Mouse (Mus musculus) midbrain, embryonic 11.5 days (tissue): ENCODE data around the gene Ager. TPM values are rescaled to one million over a fixed set of nuclear protein-coding genes. Genes with fewer than 3 reads are reported as not detected.

Experiments
- ATAC-seq: fragments of 200-750 bp; cut with Nextera tagmentation; 2 replicates; pipeline ENCODE4 v1.8.0; 2017; ENCODE audit warnings: moderate TSS enrichment, moderate library complexity; ENCODE audit not compliant: low FRiP score
- DNase-seq: peaks from one replicate; pipeline ENCODE4 v3.0.0; 2015; ENCODE audit warnings: low spot score; ENCODE audit errors: missing footprints
- H3K27ac ChIP-seq: fragments of 300-500 bp; sonication (generic); 2 replicates; pipeline ENCODE4 v1.5.1; 2014; ENCODE audit warnings: low read depth, low read length
- H3K27me3 ChIP-seq: fragments of 300-500 bp; sonication (generic); 2 replicates; pipeline ENCODE4 v1.6.1; 2014; ENCODE audit warnings: mild to moderate bottlenecking, low read length, moderate library complexity, mixed read lengths; ENCODE audit not compliant: control insufficient read depth, insufficient read depth
- H3K36me3 ChIP-seq: fragments of 300-500 bp; sonication (generic); 2 replicates; pipeline ENCODE4 v1.6.1; 2014; ENCODE audit warnings: mild to moderate bottlenecking, low read length, moderate library complexity, mixed read lengths; ENCODE audit not compliant: control insufficient read depth, insufficient read depth
- H3K4me1 ChIP-seq: fragments of 300-500 bp; sonication (generic); 2 replicates; pipeline ENCODE4 v1.6.1; 2014; ENCODE audit warnings: low read length; ENCODE audit not compliant: control insufficient read depth, insufficient read depth
- H3K4me2 ChIP-seq: fragments of 300-500 bp; sonication (generic); 2 replicates; pipeline ENCODE4 v1.6.1; 2014; ENCODE audit warnings: mild to moderate bottlenecking, moderate library complexity
- H3K4me3 ChIP-seq: fragments of 300-500 bp; sonication (generic); 2 replicates; pipeline ENCODE4 v1.5.1; 2014; ENCODE audit warnings: low read depth, low read length
- H3K9ac ChIP-seq: fragments of 300-500 bp; sonication (generic); 2 replicates; pipeline ENCODE4 v1.6.1; 2014; ENCODE audit warnings: low read length
- H3K9me3 ChIP-seq: fragments of 300-500 bp; sonication (generic); 2 replicates; pipeline ENCODE4 v1.6.1; 2016; ENCODE audit warnings: low read length; ENCODE audit not compliant: control insufficient read depth
- WGBS: fragments of 180-500 bp; shearing (Covaris S2); extraction: QIAGEN DNeasy Blood & Tissue Kit; methylation state at CpG from one replicate; pipeline ENCODE4 v1.1.7; 2014; 5-methylcytosine and 5-hydroxymethylcytosine counted together
- polyA plus RNA-seq: library from polyadenylated mRNA; unstranded; fragments of >200 nt; fragmentation: Nextera tagmentation; extraction: Ambion mirVana; gene quantifications from 2 replicates; pipeline ENCODE4 v1.2.1, GENCODE M21; 2014

Ager gene
- polyA plus RNA-seq, 1 experiment from 2014 or later: 1.6 TPM

DNA sequence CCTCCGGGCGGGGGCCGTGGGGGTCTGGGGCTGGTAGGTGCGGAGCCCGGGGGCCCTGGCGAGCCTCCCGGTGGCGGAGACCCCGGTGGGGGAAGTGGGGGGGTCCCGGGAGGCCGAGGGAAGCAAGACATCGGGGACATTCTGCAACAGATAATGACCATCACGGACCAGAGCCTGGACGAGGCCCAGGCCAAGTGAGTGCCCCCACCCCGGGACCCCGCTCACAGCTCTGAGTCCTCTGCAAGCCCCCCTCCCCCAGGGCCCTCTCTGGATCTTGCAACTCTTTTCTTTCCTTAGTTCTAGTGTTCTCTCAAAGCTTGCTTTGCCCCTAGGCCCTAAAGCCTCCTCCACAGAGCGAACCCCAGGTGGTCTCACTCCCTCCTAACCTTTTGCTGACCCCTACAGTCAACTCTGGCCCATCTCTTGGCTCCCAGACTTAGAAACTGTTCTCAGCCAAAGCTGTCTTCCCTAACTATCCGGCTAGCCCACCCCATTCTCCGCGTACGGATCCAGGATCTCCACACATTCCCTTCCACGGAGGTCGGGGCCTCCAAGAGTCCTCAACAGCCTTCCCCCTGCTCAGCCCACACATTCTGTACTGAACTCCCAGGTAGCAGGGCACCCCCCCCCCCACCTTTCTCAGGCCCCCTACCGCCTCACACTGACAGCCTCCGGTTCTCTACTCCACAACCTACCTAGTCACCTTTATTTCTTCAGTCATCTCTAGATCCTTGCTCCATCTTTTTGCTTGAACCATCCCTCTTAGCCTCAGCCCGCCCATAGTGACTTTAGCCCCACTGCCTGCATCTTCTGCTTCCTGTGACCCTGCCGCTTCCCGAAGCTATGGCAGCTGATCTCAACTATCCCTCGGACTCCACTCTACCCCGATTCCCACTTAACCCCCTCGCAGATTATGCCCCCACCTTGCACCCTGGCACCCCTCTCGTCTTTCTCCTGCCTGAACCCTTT lies 4.8 kb upstream of the Ager start:
- DNase-seq (peak; percentile 94), ATAC-seq (peak; percentile 39)
- H3K4me1 ChIP-seq: peaks cover 58% of the 10 kb centered on the region
- H3K27ac ChIP-seq: peak overlapping the region; percentile 97
- H3K9me3 ChIP-seq: no peaks in the 10 kb centered on the region
- peak overlapping the region; percentile 82 for H3K4me2 ChIP-seq
- no peaks in the 10 kb centered on the region for H3K27me3 ChIP-seq
- WGBS: 3% methylated on average over 29 of the region's 32 CpGs
- H3K9ac ChIP-seq: peak overlapping the region; percentile 96
- peak overlapping the region; percentile 73 for H3K4me3 ChIP-seq
- peaks cover 5% of the 10 kb centered on the region; the same call in 1 of the 2 replicates for H3K36me3 ChIP-seq

DNA sequence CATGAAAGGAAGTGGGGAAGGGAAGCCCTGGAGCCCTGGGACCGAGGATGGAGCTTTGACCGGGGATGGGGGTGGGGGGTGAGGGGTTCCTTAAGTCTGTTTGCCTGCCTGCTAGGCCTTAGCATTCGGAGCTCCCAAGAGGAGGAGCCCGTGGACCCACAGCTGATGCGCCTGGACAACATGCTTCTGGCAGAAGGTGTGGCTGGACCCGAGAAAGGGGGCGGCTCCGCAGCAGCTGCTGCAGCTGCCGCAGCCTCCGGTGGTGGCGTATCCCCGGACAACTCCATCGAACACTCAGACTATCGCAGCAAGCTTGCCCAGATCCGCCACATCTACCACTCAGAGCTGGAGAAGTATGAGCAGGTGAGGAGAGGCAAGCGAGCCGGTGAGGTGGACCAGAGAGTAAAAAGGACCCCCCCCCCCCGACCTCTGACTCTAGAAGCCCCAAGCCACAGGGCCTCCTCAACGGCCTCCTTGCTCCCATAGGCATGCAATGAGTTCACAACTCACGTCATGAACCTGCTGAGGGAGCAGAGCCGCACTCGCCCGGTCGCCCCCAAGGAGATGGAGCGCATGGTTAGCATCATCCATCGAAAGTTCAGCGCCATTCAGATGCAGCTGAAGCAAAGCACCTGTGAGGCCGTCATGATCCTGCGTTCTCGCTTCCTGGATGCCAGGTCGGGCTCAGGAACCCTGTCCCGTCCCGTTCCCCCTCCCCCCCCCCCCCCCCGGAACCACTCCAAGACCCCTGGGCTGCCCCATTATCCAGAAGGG lies 3.7 kb upstream of the Ager start:
- Histone ChIP-seq H3K27ac (peak overlapping the region; percentile 97), H3K9me3 (no peaks in the 10 kb centered on the region), H3K4me3 (peak overlapping the region; percentile 73), H3K9ac (peak overlapping the region; percentile 96), H3K4me1 (peaks cover 50% of the 10 kb centered on the region), H3K4me2 (peak overlapping the region; percentile 82), H3K27me3 (no peaks in the 10 kb centered on the region), H3K36me3 (peaks cover 5% of the 10 kb centered on the region; the same call in 1 of the 2 replicates)
- ATAC-seq (no peak), DNase-seq (no peak)
- 52% methylated on average over 34 of the region's 34 CpGs for WGBS

DNA sequence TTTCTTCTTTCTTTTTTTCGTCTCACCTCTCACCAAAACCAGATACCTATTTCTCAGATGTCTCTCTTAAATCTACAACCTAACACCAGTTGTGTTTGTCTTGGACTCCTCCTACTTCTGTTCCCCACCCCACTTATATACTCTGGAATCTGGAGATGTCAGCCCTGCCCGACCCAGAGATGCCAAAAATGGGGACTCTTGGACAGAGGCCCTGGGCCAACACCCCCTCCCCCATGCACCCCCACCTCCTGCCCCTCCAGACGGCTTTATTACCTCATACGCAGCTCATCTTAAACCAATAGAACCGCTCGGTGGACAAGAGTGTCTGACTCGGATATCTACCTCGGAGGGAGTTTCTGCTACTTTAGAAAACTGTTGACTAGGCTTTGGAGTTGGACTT lies 1.6 kb upstream of the Ager start:
- Histone ChIP-seq H3K27me3 (no peaks in the 10 kb centered on the region), H3K4me3 (no peak overlapping the region), H3K4me1 (peaks cover 29% of the 10 kb centered on the region), H3K9me3 (no peaks in the 10 kb centered on the region), H3K36me3 (peaks cover 12% of the 10 kb centered on the region), H3K9ac (no peak overlapping the region), H3K4me2 (no peak overlapping the region), H3K27ac (no peak overlapping the region)
- no peak for ATAC-seq
- DNase-seq: no peak
- 81% methylated on average over 8 of the region's 8 CpGs for WGBS

DNA sequence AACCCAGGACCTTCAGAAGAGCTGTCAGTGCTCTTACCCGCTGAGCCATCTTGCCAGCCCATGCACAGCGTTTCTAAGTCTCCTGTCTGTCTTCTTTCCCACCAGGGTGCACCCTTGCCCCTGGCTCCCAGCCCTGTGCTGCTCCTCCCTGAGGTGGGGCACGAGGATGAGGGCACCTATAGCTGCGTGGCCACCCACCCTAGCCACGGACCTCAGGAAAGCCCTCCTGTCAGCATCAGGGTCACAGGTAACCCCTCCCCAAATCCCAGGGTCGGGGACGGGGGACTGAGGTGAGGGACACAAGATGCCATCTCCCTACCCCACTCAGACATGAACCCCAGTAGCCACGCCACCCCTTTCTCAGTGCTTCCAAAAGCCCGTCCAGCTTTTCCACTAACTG lies 2.2 kb downstream of the Ager start:
- Histone ChIP-seq H3K27ac (no peak overlapping the region), H3K9me3 (no peaks in the 10 kb centered on the region), H3K4me3 (no peak overlapping the region), H3K27me3 (no peaks in the 10 kb centered on the region), H3K4me1 (peaks cover 22% of the 10 kb centered on the region), H3K4me2 (no peak overlapping the region), H3K9ac (no peak overlapping the region), H3K36me3 (peaks cover 10% of the 10 kb centered on the region)
- ATAC-seq (no peak), DNase-seq (peak; percentile 10)
- WGBS: 74% methylated on average over 9 of the region's 9 CpGs

DNA sequence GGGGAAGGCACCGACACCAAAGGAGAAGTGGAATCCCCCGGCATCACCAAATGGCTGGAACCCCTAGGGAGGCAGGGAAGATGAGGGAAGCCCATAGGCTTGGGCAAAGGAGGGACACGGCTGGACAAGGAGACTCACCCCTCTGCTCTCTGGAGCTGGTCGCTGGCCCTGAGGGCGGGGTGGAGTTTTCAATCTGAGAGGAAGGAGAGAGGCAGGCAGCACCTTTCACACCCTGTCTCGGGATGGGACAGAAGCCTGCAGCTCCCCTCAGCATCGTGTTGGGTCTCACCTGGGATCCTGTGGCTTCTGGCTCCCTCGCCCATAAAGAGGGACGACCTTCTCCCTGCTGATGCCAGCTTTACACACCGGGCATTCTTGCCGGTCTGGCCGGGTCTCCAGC lies 4.1 kb downstream of the Ager start:
- no peak overlapping the region for H3K4me3 ChIP-seq
- no peaks in the 10 kb centered on the region for H3K27me3 ChIP-seq
- no peak overlapping the region for H3K9ac ChIP-seq
- DNase-seq: no peak
- no peak overlapping the region for H3K27ac ChIP-seq
- peaks cover 25% of the 10 kb centered on the region for H3K4me1 ChIP-seq
- ATAC-seq: no peak
- no peaks in the 10 kb centered on the region for H3K9me3 ChIP-seq
- H3K4me2 ChIP-seq: peak overlapping the region; percentile 91
- 92% methylated on average over 12 of the region's 12 CpGs for WGBS
- peaks cover 7% of the 10 kb centered on the region for H3K36me3 ChIP-seq

DNA sequence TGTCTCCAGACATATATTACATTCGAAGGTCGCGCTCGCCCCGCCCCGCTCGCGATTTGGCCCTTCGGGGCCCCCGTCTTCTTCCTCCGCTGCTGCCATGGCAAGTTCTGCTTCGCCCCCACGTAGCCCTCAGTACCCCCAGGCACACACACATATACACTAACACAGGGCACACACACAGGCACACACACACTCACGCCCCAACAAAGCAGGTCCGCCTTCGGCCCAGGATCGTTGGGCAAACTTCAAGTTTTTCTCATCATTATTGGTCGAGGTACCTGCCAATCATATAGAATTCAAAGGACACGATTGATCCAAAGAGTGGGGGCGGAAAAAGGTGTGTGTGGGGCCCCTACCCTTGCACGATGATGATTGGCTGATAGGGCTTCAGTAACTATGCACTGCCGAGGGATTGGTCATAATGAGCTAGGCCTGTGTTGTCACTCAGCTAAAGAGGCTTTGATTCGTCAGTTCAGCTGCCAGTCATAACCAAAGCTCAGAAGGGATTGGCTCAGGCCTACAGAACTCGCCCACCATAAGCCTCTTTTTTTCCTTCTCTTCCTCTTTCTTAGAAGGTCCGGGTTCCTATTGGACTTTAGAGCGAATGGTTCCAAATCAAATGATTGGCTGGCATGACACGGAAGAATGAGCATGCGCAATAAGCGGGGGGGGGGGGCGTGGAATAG lies 5.9 kb downstream of the Ager start, which contains the start of gene Rnf5:
Gene Rnf5, minus strand, starts transcription at position 316 of the 686 bp plus-strand sequence.
- H3K27ac ChIP-seq: peak within 1 kb of the TSS; percentile 88
- peaks cover 26% of the 10 kb centered on the region for H3K4me1 ChIP-seq
- DNase-seq (peak; percentile 99), ATAC-seq (peak; percentile 94)
- under 1% methylated on average over 28 of the region's 30 CpGs for WGBS
- H3K27me3 ChIP-seq: no peaks in the 10 kb centered on the region
- peak within 1 kb of the TSS; percentile 97 for H3K4me2 ChIP-seq
- peaks cover 7% of the 10 kb centered on the region for H3K36me3 ChIP-seq
- no peaks in the 10 kb centered on the region for H3K9me3 ChIP-seq
- H3K9ac ChIP-seq: peak within 1 kb of the TSS; percentile 96
- H3K4me3 ChIP-seq: peak within 1 kb of the TSS; percentile 99

DNA sequence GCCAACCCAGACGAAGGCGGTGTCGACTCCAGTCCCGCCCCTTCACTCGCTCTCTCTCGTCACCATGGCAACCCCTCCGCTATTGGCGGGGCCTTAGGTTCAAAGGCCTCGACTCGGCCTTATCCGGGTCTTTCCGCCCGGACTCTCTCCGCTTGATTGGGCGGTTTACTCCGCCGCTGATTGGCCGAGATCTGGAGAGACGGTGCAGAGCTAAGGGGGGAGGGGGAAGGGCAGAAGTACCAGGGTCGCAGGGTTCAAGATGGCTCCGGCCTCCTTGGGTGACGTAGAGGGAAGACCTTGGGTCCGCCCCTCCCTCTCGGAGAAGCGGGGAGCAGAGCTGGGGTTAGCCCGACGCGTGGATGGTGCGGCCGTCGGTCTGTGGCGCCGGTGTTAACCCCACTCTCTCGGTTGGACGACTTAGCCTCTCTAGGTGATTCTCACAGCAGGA lies 6.4 kb downstream of the Ager start, which contains the start of gene Agpat1:
Gene Agpat1, plus strand, starts transcription at position 202 of the 448 bp plus-strand sequence.
- Histone ChIP-seq H3K4me3 (peak within 1 kb of the TSS; percentile 99), H3K27me3 (no peaks in the 10 kb centered on the region), H3K4me2 (peak within 1 kb of the TSS; percentile 97), H3K9me3 (no peaks in the 10 kb centered on the region), H3K36me3 (peaks cover 7% of the 10 kb centered on the region), H3K27ac (peak within 1 kb of the TSS; percentile 88), H3K4me1 (peaks cover 26% of the 10 kb centered on the region), H3K9ac (peak within 1 kb of the TSS; percentile 96)
- DNase-seq (peak; percentile 100), ATAC-seq (peak; percentile 89)
- WGBS: under 1% methylated on average over 33 of the region's 35 CpGs

DNA sequence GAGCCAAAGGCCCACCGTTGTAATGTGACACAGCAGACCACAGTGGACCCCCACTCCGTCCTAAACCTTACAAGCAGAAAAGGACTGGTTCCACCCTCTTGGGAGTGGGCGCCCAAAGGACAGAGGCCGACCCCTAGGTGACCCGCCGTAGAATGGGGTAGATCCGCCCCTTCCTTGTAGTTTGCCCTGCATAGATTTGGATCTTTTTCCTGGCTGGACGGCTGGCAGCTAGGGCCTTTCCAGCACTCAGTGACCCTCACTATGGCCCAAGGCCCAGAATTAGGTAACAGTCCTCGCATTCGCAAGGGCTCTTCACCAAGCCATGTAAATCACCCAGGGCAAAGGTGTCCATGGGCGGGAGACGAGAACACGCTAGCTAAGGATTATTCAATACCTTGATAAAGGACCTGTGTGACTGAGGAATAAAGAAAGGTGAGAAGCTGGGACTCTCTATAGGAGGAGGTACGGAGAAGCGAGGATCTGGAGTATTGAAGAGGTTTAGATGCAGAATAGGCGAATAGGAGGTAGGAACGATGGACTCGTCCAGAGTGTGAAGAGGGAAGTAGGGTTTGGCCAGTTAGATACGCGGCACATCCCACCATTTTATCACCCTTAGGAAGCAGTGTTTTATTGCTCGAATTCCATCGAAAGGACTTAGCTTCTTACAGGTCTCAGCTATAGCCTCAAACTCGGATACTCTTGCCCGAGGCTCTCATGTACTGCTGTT lies 7.0 kb downstream of the Ager start:
- Histone ChIP-seq H3K27me3 (no peaks in the 10 kb centered on the region), H3K27ac (peak overlapping the region; percentile 88), H3K9me3 (no peaks in the 10 kb centered on the region), H3K4me3 (peak overlapping the region; percentile 99), H3K4me1 (peaks cover 26% of the 10 kb centered on the region), H3K4me2 (peak overlapping the region; percentile 97), H3K36me3 (peaks cover 7% of the 10 kb centered on the region), H3K9ac (peak overlapping the region; percentile 96)
- DNase-seq: no peak
- ATAC-seq: no peak
- WGBS: 17% methylated on average over 24 of the region's 24 CpGs
